Mouse (Mus musculus) hindbrain, embryonic 16.5 days (tissue): ENCODE measurements around the gene Aox4. TPM values are rescaled to one million over a fixed set of nuclear protein-coding genes. Genes with fewer than 3 reads are reported as not detected.

ENCODE experiments used
- ATAC-seq: fragments of 200-750 bp; cut with Nextera tagmentation; 2 replicates; pipeline ENCODE4 v1.8.0; 2017; ENCODE audit warnings: moderate TSS enrichment, moderate library complexity
- H3K27ac ChIP-seq: fragments of 300-500 bp; sonication (generic); 2 replicates; pipeline ENCODE4 v1.5.1; 2014; ENCODE audit warnings: low read depth, mild to moderate bottlenecking, control low read depth, low read length, moderate library complexity
- H3K27me3 ChIP-seq: fragments of 300-500 bp; sonication (generic); replicated peaks from 2 replicates; pipeline ENCODE4 v1.6.1; 2014; ENCODE audit warnings: low read length; ENCODE audit not compliant: control insufficient read depth, insufficient read depth
- H3K36me3 ChIP-seq: fragments of 300-500 bp; sonication (generic); 2 replicates; pipeline ENCODE4 v1.6.1; 2014; ENCODE audit warnings: mild to moderate bottlenecking, low read length, moderate library complexity, mixed read lengths; ENCODE audit not compliant: control insufficient read depth, insufficient read depth
- H3K4me1 ChIP-seq: fragments of 300-500 bp; sonication (generic); 2 replicates; pipeline ENCODE4 v1.6.1; 2014; ENCODE audit warnings: low read depth, low read length; ENCODE audit not compliant: control insufficient read depth, insufficient read depth
- H3K4me2 ChIP-seq: fragments of 300-500 bp; sonication (generic); 2 replicates; pipeline ENCODE4 v1.6.1; 2014; ENCODE audit warnings: mild to moderate bottlenecking, low read length, control low read depth, moderate library complexity
- H3K4me3 ChIP-seq: fragments of 300-500 bp; sonication (generic); 2 replicates; pipeline ENCODE4 v1.5.1; 2014; ENCODE audit warnings: mild to moderate bottlenecking, low read length, control low read depth, moderate library complexity
- H3K9ac ChIP-seq: fragments of 300-500 bp; sonication (generic); 2 replicates; pipeline ENCODE4 v1.6.1; 2014; ENCODE audit warnings: low read depth, mild to moderate bottlenecking, control low read depth, low read length, moderate library complexity
- H3K9me3 ChIP-seq: fragments of 300-500 bp; sonication (generic); 2 replicates; pipeline ENCODE4 v1.6.1; 2014; ENCODE audit warnings: mild to moderate bottlenecking, low read length, moderate library complexity; ENCODE audit not compliant: control insufficient read depth
- WGBS: fragments of 180-500 bp; shearing (Covaris S2); extraction: QIAGEN DNeasy Blood & Tissue Kit; methylation state at CpG from one replicate; pipeline ENCODE4 v1.1.7; 2014; 5-methylcytosine and 5-hydroxymethylcytosine counted together
- polyA plus RNA-seq: library from polyadenylated mRNA; unstranded; fragments of >200 nt; fragmentation: Nextera tagmentation; extraction: Ambion mirVana; gene quantifications from 2 replicates; pipeline ENCODE4 v1.2.1, GENCODE M21; 2015

Aox4 gene
- polyA plus RNA-seq, 1 experiment from 2014 or later: 0.59 TPM

DNA sequence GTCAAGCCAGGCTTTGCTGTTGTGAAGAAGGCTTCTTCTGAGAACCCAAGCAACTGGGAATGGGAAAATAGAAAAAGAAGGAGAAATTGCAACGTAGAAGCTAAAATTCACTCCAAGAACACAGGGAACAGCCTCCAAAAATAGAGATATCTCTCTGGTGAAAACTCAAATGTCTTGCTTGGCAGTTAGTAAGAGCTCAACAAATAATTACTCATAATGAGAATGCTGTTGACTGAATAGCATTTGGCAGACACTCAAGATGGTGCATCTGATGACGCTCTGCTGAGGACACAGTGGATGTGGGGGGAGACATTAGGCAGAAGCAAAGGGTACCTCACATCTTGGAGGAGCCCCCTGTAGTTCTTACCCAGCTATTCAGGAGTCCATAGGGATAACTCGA lies 77.9 kb downstream of the Aox4 start:
- 89% methylated on average over 3 of the region's 3 CpGs for WGBS
- H3K9me3 ChIP-seq: no peaks in the 10 kb centered on the region
- no peaks in the 10 kb centered on the region for H3K4me1 ChIP-seq
- no peak overlapping the region for H3K27ac ChIP-seq
- no peaks in the 10 kb centered on the region for H3K27me3 ChIP-seq
- H3K4me2 ChIP-seq: no peak overlapping the region
- no peaks in the 10 kb centered on the region for H3K36me3 ChIP-seq
- ATAC-seq: no peak
- no peak overlapping the region for H3K9ac ChIP-seq
- no peak overlapping the region for H3K4me3 ChIP-seq

DNA sequence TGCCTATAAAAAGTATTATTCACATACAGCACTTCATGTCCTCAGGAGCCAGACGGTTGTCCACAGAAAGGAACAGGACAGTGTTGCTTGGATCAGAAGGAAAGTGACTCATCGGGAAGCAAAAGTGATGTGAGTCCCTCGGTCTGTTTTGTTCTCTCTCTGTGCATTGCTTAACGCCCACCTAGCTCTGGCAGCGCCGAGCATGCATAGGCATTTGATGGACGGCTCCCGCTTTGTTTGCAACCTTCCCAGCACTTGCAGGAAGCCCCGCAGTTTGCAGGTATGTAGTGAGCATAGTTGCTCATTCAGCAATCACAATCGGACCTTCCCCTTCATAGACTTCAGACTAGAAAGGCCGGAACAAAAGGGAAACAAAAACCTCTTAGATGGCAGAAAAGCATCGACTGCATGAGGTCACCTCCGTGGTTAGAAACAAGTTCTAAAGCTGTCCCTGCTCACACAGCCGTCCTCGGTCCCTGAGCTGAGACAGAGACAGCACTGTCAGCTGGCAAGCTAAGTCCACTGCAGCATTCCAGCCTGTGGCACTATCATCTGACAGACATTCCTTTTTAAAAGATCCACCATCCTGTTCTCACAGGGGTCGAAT lies 79.8 kb downstream of the Aox4 start:
- no peak overlapping the region for H3K4me3 ChIP-seq
- no peak for ATAC-seq
- no peaks in the 10 kb centered on the region for H3K36me3 ChIP-seq
- no peak overlapping the region for H3K9ac ChIP-seq
- no peak overlapping the region for H3K4me2 ChIP-seq
- H3K27ac ChIP-seq: no peak overlapping the region
- H3K4me1 ChIP-seq: no peaks in the 10 kb centered on the region
- H3K9me3 ChIP-seq: no peaks in the 10 kb centered on the region
- H3K27me3 ChIP-seq: no peaks in the 10 kb centered on the region
- WGBS: 31% methylated on average over 16 of the region's 16 CpGs

DNA sequence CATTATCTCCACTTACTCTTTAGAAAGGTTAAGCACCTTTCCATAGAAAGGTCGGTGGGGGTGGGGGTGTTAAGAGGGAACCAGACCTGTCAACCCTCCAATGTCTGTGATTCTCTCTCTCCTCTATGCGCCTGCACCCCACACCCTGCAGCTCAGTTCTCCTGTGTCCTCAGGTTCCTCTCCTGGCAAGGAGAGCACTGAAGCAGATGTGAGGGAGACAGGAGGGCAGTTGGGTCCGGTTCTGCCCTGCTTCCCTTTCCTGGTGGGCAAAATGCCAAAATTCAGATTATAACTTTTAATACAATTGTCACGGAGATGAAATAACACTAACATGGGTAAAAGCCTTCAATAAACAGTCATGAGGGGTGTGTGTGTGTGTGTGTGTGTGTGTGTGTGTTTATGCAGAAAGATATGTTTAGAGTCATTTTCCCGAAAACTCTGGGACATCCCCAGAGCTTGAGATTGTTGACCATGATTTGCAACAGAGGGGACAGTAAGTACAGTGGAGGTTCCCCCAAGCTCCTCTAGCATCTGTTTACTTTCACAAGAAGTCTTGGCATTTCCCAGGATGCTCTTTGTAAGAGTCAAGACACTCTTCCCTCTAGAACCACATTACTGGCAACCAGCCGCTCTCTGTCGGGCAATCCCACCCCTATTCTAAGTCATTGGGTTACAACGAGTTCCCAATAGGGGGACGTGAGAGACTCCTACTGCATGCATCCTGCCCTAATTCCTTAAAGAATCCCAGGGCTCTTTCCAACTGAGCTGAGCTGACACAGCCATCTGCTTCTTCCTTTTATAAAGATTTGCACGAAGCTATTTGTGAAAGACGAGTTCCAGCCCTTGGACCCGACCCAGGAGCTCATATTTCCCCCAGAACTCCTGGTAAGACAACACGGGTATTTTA lies 81.5 kb downstream of the Aox4 start:
- Histone ChIP-seq H3K9ac (no peak overlapping the region), H3K4me2 (no peak overlapping the region), H3K27ac (no peak overlapping the region), H3K4me1 (no peaks in the 10 kb centered on the region), H3K27me3 (no peaks in the 10 kb centered on the region), H3K4me3 (no peak overlapping the region), H3K9me3 (no peaks in the 10 kb centered on the region), H3K36me3 (no peaks in the 10 kb centered on the region)
- whole genome bisulfite sequencing: 55% methylated on average over 13 of the region's 13 CpGs
- ATAC-seq: peak; percentile 38; the same call in 1 of the 2 replicates

DNA sequence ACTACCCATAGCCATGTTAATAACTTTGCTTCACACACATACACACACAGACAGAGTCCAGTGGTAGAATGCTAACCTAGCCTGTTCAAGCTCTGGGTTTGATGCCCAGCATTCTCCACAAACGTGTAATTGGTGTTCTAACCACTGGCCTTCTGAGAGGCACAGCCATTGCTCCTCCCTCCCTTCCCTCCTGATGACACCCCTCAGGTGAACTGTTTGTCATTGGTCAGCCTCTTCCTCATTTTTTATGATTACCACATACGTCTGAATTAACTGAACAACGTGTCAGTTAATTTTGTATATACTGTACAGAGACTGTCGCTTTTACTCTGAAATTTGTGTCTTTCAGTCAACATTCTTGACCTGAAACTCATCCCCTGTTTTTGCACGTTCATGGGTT lies 84.5 kb downstream of the Aox4 start:
- H3K4me1 ChIP-seq: no peaks in the 10 kb centered on the region
- no peak for ATAC-seq
- H3K27ac ChIP-seq: no peak overlapping the region
- H3K9ac ChIP-seq: no peak overlapping the region
- WGBS: 85% methylated on average over 5 of the region's 5 CpGs
- H3K4me2 ChIP-seq: no peak overlapping the region
- no peaks in the 10 kb centered on the region for H3K9me3 ChIP-seq
- H3K36me3 ChIP-seq: no peaks in the 10 kb centered on the region
- no peaks in the 10 kb centered on the region for H3K27me3 ChIP-seq
- no peak overlapping the region for H3K4me3 ChIP-seq

DNA sequence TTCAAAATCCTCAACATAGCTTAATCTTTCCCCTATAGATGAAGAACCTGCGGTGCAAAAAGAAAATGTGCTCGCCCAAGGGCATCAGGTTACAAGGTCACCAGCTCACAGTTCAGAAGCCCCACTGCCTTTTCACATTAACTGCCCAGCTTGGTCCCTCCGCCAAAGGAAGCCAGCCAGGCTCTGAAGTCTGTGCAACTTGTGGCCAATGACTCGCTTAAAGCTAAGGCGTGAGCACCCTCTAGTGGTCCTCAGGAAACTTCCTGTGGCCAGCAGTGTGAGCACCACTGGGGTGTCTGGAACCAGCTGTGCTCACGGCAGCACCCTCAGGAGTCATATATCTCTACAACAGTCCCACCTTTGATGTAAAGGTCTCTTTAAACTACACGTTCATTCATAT lies 86.1 kb downstream of the Aox4 start:
- ATAC-seq: peak; percentile 95
- H3K4me3 ChIP-seq: no peak overlapping the region
- WGBS: 9% methylated on average over 7 of the region's 7 CpGs
- no peak overlapping the region for H3K27ac ChIP-seq
- H3K27me3 ChIP-seq: no peaks in the 10 kb centered on the region
- H3K4me1 ChIP-seq: no peaks in the 10 kb centered on the region
- H3K36me3 ChIP-seq: no peaks in the 10 kb centered on the region
- H3K4me2 ChIP-seq: no peak overlapping the region
- no peak overlapping the region for H3K9ac ChIP-seq
- no peaks in the 10 kb centered on the region for H3K9me3 ChIP-seq

DNA sequence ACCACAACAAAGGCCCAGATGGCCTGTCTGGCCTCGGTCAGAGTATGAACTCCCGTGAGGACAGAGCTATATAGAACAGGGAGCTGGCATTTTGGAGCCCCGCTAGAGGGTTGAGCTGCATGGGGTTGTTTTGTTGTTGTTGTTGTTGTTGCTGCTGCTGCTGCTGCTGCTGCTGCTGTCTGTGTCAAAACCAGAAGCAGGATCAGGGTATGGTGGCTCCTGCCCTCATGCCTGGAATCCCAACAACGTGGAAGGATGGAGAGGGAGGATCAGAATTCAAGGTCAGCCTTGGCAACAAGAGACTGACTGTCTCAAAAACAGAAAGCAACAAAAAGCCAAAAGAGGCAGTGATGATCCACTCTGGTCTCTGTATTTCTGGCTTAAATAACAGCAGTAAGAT lies 86.6 kb downstream of the Aox4 start:
- no peak for ATAC-seq
- Histone ChIP-seq H3K9ac (no peak overlapping the region), H3K4me1 (no peaks in the 10 kb centered on the region), H3K4me2 (no peak overlapping the region), H3K9me3 (no peaks in the 10 kb centered on the region), H3K4me3 (no peak overlapping the region), H3K36me3 (no peaks in the 10 kb centered on the region), H3K27ac (no peak overlapping the region), H3K27me3 (no peaks in the 10 kb centered on the region)
- 60% methylated on average over 4 of the region's 4 CpGs for WGBS

DNA sequence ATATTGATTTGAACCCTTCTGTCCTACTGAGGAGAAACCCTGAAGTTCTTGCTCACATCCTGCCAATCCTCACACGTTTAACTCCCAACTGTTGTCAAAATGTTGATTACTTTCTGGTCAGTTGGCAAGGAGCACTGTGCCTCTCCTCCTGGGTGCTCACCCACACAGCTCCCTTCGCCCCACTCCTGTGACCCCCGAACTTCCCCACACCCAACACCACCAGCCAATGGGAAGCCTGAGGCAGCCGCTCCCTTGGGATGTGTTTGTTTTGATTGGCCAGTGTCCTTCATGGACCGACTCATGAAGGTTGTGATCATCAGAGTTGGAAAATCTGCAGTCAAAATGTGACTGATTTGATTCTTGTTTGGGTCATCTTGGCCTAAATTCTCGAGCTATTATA lies 88.2 kb downstream of the Aox4 start:
- Histone ChIP-seq H3K4me2 (no peak overlapping the region), H3K36me3 (no peaks in the 10 kb centered on the region), H3K27me3 (no peaks in the 10 kb centered on the region), H3K9ac (no peak overlapping the region), H3K4me3 (no peak overlapping the region), H3K27ac (no peak overlapping the region), H3K9me3 (no peaks in the 10 kb centered on the region), H3K4me1 (no peaks in the 10 kb centered on the region)
- 81% methylated on average over 6 of the region's 6 CpGs for WGBS
- no peak for ATAC-seq

DNA sequence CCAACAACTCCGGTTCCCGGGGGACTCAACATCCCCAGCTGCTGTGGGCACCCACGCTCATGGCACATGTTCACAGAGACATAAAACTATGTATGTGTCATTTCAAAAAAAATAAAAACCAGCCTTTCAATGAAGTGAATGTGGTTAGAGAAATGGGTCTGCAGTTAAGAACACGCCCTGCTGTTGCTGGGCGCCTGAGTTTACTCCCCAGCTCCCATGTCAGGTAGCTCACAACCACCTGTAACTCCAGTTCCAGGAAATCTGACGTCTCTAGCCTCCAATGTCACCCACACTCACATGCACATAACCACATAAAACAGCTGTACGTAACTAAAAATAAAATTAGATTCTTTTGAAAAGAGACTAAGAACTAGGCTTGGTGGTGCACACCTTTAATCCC lies 90.9 kb downstream of the Aox4 start:
- Histone ChIP-seq H3K4me3 (no peak overlapping the region), H3K4me2 (no peak overlapping the region), H3K36me3 (no peaks in the 10 kb centered on the region), H3K9me3 (no peaks in the 10 kb centered on the region), H3K9ac (no peak overlapping the region), H3K4me1 (no peaks in the 10 kb centered on the region), H3K27ac (no peak overlapping the region), H3K27me3 (no peaks in the 10 kb centered on the region)
- ATAC-seq: no peak
- WGBS: 94% methylated on average over 7 of the region's 7 CpGs

DNA sequence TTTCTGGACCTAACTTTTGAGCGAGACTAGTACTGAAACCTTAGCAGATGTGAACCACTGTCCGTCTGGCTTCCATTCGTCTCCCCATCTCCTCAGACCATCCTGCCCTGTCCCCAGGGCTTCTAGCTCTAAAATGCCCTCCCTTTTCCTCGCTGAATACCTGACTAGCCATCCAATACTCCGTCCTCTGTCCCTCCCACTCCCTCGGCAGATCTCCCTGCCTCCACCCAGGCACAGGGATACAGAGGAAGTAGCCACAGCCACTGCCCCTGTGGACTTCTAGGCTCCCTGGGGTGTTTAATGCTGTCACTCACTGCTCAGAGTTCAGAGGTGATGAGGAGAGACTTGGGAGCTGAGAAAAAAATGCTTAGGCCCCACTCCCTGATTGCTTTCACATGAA lies 91.8 kb downstream of the Aox4 start:
- no peak overlapping the region for H3K4me3 ChIP-seq
- H3K9me3 ChIP-seq: no peaks in the 10 kb centered on the region
- WGBS: 82% methylated on average over 6 of the region's 6 CpGs
- H3K36me3 ChIP-seq: no peaks in the 10 kb centered on the region
- H3K27ac ChIP-seq: no peak overlapping the region
- no peak for ATAC-seq
- no peak overlapping the region for H3K4me2 ChIP-seq
- H3K9ac ChIP-seq: no peak overlapping the region
- no peaks in the 10 kb centered on the region for H3K4me1 ChIP-seq
- H3K27me3 ChIP-seq: no peaks in the 10 kb centered on the region
